Mouse (Mus musculus) hindbrain, embryonic 13.5 days (tissue): Measurements from ENCODE around the gene Gpr39. TPM values are rescaled to one million over a fixed set of nuclear protein-coding genes. Genes with fewer than 3 reads are reported as not detected.

ENCODE experiments used
- ATAC-seq: fragments of 200-750 bp; cut with Nextera tagmentation; 2 replicates; pipeline ENCODE4 v1.8.0; 2017; ENCODE audit warnings: moderate TSS enrichment; ENCODE audit not compliant: low FRiP score
- H3K27ac ChIP-seq: fragments of 300-500 bp; sonication (generic); 2 replicates; pipeline ENCODE4 v1.5.1; 2015; ENCODE audit warnings: inconsistent platforms, mild to moderate bottlenecking, moderate library complexity
- H3K27me3 ChIP-seq: fragments of 300-500 bp; sonication (generic); 2 replicates; pipeline ENCODE4 v1.6.1; 2015; ENCODE audit warnings: mild to moderate bottlenecking, inconsistent platforms
- H3K36me3 ChIP-seq: fragments of 300-500 bp; sonication (generic); 2 replicates; pipeline ENCODE4 v1.6.1; 2015; ENCODE audit warnings: mild to moderate bottlenecking, inconsistent platforms
- H3K4me1 ChIP-seq: fragments of 300-500 bp; sonication (generic); replicated peaks from 2 replicates; pipeline ENCODE4 v1.6.1; 2015; ENCODE audit warnings: inconsistent platforms
- H3K4me2 ChIP-seq: fragments of 300-500 bp; sonication (generic); 2 replicates; pipeline ENCODE4 v1.6.1; 2015; ENCODE audit warnings: inconsistent platforms, mild to moderate bottlenecking, moderate library complexity
- H3K4me3 ChIP-seq: fragments of 300-500 bp; sonication (generic); 2 replicates; pipeline ENCODE4 v1.5.1; 2015; ENCODE audit warnings: mild to moderate bottlenecking, inconsistent platforms
- H3K9ac ChIP-seq: fragments of 300-500 bp; sonication (generic); 2 replicates; pipeline ENCODE4 v1.6.1; 2015; ENCODE audit warnings: mild to moderate bottlenecking, inconsistent platforms
- H3K9me3 ChIP-seq: fragments of 300-500 bp; sonication (generic); 2 replicates; pipeline ENCODE4 v1.6.1; 2016; ENCODE audit warnings: inconsistent platforms
- WGBS: fragments of 180-500 bp; shearing (Covaris S2); methylation state at CpG from one replicate; pipeline ENCODE4 v1.1.7; 2015; 5-methylcytosine and 5-hydroxymethylcytosine counted together
- polyA plus RNA-seq: library from polyadenylated mRNA; unstranded; fragments of >200 nt; fragmentation: Nextera tagmentation; extraction: Ambion mirVana; gene quantifications from 2 replicates; pipeline ENCODE4 v1.2.1, GENCODE M21; 2015

Gene Gpr39
- polyA plus RNA-seq, 1 experiment from 2014 or later = 0.08 TPM

DNA sequence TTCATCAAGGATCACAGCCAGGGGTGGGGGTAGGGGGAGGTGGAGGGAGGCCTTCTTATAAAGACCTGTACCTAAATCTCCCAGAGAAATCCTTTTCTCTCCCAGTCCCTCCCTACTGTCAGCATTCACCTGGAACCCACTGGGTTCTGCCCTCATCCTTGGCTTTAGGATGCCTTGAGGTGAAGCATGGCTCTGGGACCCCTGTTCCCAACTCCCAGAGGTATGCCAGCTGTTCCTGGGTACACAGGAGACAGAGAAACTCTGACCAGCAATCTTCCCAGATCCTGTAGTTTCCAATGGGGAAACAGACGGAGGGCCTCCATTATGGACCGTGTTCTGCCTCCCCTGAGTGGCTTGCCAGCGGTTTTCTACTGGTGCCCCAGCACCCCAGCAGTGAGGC, 243.9 kb downstream of the Gpr39 start:
- Histone ChIP-seq H3K27ac (no peak overlapping the region), H3K4me3 (no peak overlapping the region), H3K36me3 (no peaks in the 10 kb centered on the region), H3K4me1 (no peaks in the 10 kb centered on the region), H3K27me3 (no peaks in the 10 kb centered on the region), H3K9ac (no peak overlapping the region), H3K9me3 (peaks cover 14% of the 10 kb centered on the region; the same call in 1 of the 2 replicates), H3K4me2 (no peak overlapping the region)
- ATAC-seq = no peak
- WGBS = 90% methylated on average over 3 of the region's 3 CpGs

DNA sequence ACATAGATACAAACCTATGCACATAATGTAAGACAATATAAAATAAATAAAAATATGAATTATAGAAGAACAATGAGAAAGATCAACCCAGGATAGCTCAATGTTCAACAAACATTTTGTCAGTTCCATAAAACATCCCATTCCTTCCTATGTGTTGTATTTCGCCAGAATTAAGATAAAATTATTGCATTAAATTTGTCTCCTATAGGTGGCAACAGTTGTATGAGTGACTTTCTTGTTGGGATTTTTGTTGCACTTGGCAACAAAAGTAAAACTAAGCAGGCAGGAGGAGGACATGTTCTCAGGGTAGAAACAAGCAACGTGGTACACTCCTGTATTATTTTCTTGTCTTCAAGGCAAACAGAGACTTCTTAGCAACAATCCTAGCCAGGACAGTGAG, 246.3 kb downstream of the Gpr39 start:
- Histone ChIP-seq H3K27me3 (no peaks in the 10 kb centered on the region), H3K27ac (no peak overlapping the region), H3K4me2 (no peak overlapping the region), H3K4me3 (no peak overlapping the region), H3K4me1 (no peaks in the 10 kb centered on the region), H3K9me3 (peaks cover 14% of the 10 kb centered on the region; the same call in 1 of the 2 replicates), H3K36me3 (no peaks in the 10 kb centered on the region), H3K9ac (no peak overlapping the region)
- no peak for ATAC-seq
- WGBS = 80% methylated on average over 2 of the region's 2 CpGs

Other genes with a start within 250 kb of the Gpr39 start
- gene Actr3, start 241.3 kb upstream of the Gpr39 start, polyA plus RNA-seq = 245 and 248 TPM in 2 replicates
- gene Slc35f5, start 116.4 kb upstream of the Gpr39 start, polyA plus RNA-seq = 27.7 and 34.8 TPM in 2 replicates
- 53.2 and 55.3 TPM in 2 replicates for gene Lypd1, start 236.1 kb downstream of the Gpr39 start, polyA plus RNA-seq